Mouse (Mus musculus): ENCODE measurements around the gene Tbx5.

- no peak for TF ChIP-seq CTCF (IDR thresholded peaks at IDR 0.05; ENCODE audit: low read depth, low read length)
- no peak for TF ChIP-seq POLR2A (IDR thresholded peaks at IDR 0.05; ENCODE audit: borderline replicate concordance, low read depth, low read length)
Observed at GRCm38 (mm10) chr5:119831201-119831771, 1.2 kb upstream of the Tbx5 start.

Measured in bone marrow macrophage, adult 2 months (primary cell).